ENCODE assay signal across 9 mouse cellular contexts in genomic region chr8:109948285-109948564, GRCm38 (mm10). TPM values are rescaled to one million over a fixed set of nuclear protein-coding genes. Genes with fewer than 3 reads are reported as not detected.
DNase-seq lines count a peak whose midpoint lies in the region; ATAC-seq and TF ChIP-seq lines count a peak whose summit lies in the region.
"Had no signal": no experiment of that assay in that cellular context is flagged by ENCODE, and none has a peak within 500 bp of the region (broad histone marks: within the 10 kb centered on the region; RNA-seq: fewer than 3 reads in every experiment).

No protein-coding gene starts in this region.

- H3K27ac ChIP-seq in testis, adult 2 months (ENCODE audit: control insufficient read depth, insufficient read depth, low read depth, low read length): no peak overlapping the region
- H3K27ac ChIP-seq in limb, embryonic 14.5 days (replicated peaks; ENCODE audit: low read depth, low read length): no peak overlapping the region
- no peak overlapping the region for H3K27ac ChIP-seq in stomach, embryonic 16.5 days (ENCODE audit: low read length)

- H3K9me3 ChIP-seq in limb, embryonic 14.5 days (ENCODE audit: control insufficient read depth, low read length): no peaks in the 10 kb centered on the region
- H3K9me3 ChIP-seq in stomach, embryonic 16.5 days (replicated peaks; ENCODE audit: control insufficient read depth, low read length): no peaks in the 10 kb centered on the region

- H3K4me2 ChIP-seq in limb, embryonic 14.5 days (replicated peaks; ENCODE audit: low read depth, low read length, severe bottlenecking): peak overlapping the region; percentile 59
- peak overlapping the region; percentile 49 for H3K4me2 ChIP-seq in stomach, embryonic 16.5 days (ENCODE audit: low read depth, low read length)

- H3K27me3 ChIP-seq in testis, adult 2 months (ENCODE audit: control insufficient read depth, insufficient read depth, low read length): no peaks in the 10 kb centered on the region; the same call in 1 of the 2 replicates
- peaks cover 17% of the 10 kb centered on the region for H3K27me3 ChIP-seq in limb, embryonic 14.5 days (ENCODE audit: control insufficient read depth, insufficient read depth, low read length)
- peaks cover 7% of the 10 kb centered on the region for H3K27me3 ChIP-seq in stomach, embryonic 16.5 days (ENCODE audit: control insufficient read depth, insufficient read depth, low read length)

- no peak for DNase-seq in frontal cortex, postnatal 14 days (ENCODE audit: low spot score in 2 of 2)
- DNase-seq in testis, postnatal 14 days (ENCODE audit: low spot score): no peak
- DNase-seq in limb, embryonic 14.5 days (ENCODE audit: low spot score): no peak
- no peak for DNase-seq in urinary bladder, postnatal 10 days (ENCODE audit: low spot score)
- DNase-seq in spleen, postnatal 36 days (ENCODE audit: low spot score in 2 of 2): no peak
- DNase-seq: kidney, postnatal 36 days had no signal

- TF ChIP-seq CTCF in testis, adult 2 months (IDR thresholded peaks at IDR 0.05; ENCODE audit: control insufficient read depth, insufficient read depth, insufficient replicate concordance, low read depth, low read length): no peak

- no peak for TF ChIP-seq POLR2A in testis, adult 2 months (IDR thresholded peaks at IDR 0.05; ENCODE audit: control insufficient read depth, low read depth, low read length)
- no peak for TF ChIP-seq POLR2A in limb, embryonic 14.5 days (IDR thresholded peaks at IDR 0.05; ENCODE audit: borderline replicate concordance, extremely low read depth, insufficient read depth, insufficient read length)

- H3K36me3 ChIP-seq in testis, adult 2 months (ENCODE audit: control insufficient read depth, insufficient read depth, low read length): no peaks in the 10 kb centered on the region
- no peaks in the 10 kb centered on the region for H3K36me3 ChIP-seq in limb, embryonic 14.5 days (ENCODE audit: control insufficient read depth, insufficient read depth, low read length)
- no peaks in the 10 kb centered on the region for H3K36me3 ChIP-seq in stomach, embryonic 16.5 days (ENCODE audit: control insufficient read depth, insufficient read depth, low read length)

- 4% methylated on average over 19 of the region's 19 CpGs for WGBS in limb, embryonic 14.5 days
- WGBS in stomach, embryonic 16.5 days: 4% methylated on average over 19 of the region's 19 CpGs

- peak overlapping the region; percentile 36; the same call in 1 of the 2 replicates for H3K9ac ChIP-seq in limb, embryonic 14.5 days (ENCODE audit: low read depth, low read length, severe bottlenecking)
- H3K9ac ChIP-seq in stomach, embryonic 16.5 days (ENCODE audit: low read length): peak overlapping the region; percentile 38; the same call in 1 of the 2 replicates

- ATAC-seq in frontal cortex, adult (ENCODE audit: low TSS enrichment): peak; percentile 41
- ATAC-seq in limb, embryonic 14.5 days (ENCODE audit: low FRiP score, low read depth): no peak
- ATAC-seq in stomach, embryonic 16.5 days (ENCODE audit: insufficient read depth, low FRiP score): no peak

- H3K4me3 ChIP-seq in testis, adult 2 months (ENCODE audit: control insufficient read depth, low read depth, low read length): peak overlapping the region; percentile 30
- H3K4me3 ChIP-seq in limb, embryonic 14.5 days (replicated peaks; ENCODE audit: low read length): peak overlapping the region; percentile 28
- peak overlapping the region; percentile 35 for H3K4me3 ChIP-seq in stomach, embryonic 16.5 days (replicated peaks; ENCODE audit: low read length)

- H3K4me1 ChIP-seq in testis, adult 2 months (ENCODE audit: control insufficient read depth, insufficient read depth, low read length): peaks cover 7% of the 10 kb centered on the region
- peaks cover 10% of the 10 kb centered on the region; the same call in 1 of the 2 replicates for H3K4me1 ChIP-seq in limb, embryonic 14.5 days (ENCODE audit: control insufficient read depth, insufficient read depth, low read length)
- H3K4me1 ChIP-seq in stomach, embryonic 16.5 days (ENCODE audit: control insufficient read depth, insufficient read depth, low read length): peaks cover 5% of the 10 kb centered on the region; the same call in 1 of the 2 replicates

RNA-seq across cellular contexts. Expression of gene Marveld3, which starts 13.8 kb away (rescaled TPM):
- polyA plus RNA-seq in testis, adult 2 months (2012; rRNA removed): 0.80 and 1.3 TPM in 2 replicates
- polyA plus RNA-seq in limb, embryonic 14.5 days (2012; rRNA removed): 0.49 and 1.2 TPM in 2 replicates
- 2.4 and 3.1 TPM in 2 replicates for polyA plus RNA-seq in limb, embryonic 14.5 days (2014; fragmentation: Nextera tagmentation; extraction: Ambion mirVana)
- 6.5 and 7.1 TPM in 2 replicates for polyA plus RNA-seq in stomach, embryonic 16.5 days (2015; fragmentation: Nextera tagmentation; extraction: Ambion mirVana)

RNA-seq across cellular contexts. Expression of gene Tat, which starts 42.0 kb away (rescaled TPM):
- 0.05 TPM in 1 of 2 replicates, not detected in the other for polyA plus RNA-seq in testis, adult 2 months (2012; rRNA removed)
- polyA plus RNA-seq in limb, embryonic 14.5 days (2012; rRNA removed): 0.09 and 0.14 TPM in 2 replicates
- not detected in 2 replicates for polyA plus RNA-seq in limb, embryonic 14.5 days (2014; fragmentation: Nextera tagmentation; extraction: Ambion mirVana)
- not detected in 2 replicates for polyA plus RNA-seq in stomach, embryonic 16.5 days (2015; fragmentation: Nextera tagmentation; extraction: Ambion mirVana)
